Mouse (Mus musculus) mouse trophoblast stem cell (cell line): ENCODE measurements around the gene Tbc1d1.
"Not testable (repeated sequence)": the region's sequence is repeated elsewhere in the genome, so short reads cannot be mapped to it uniquely, and the experiment has no call there.

Experiments used
- in situ Hi-C, 2 experiments: fragments of 300-500 bp; cut with MseI, MboI; formaldehyde crosslinking; loops; 2 replicates in 1 of 2; 3 replicates in 1 of 2; pipeline ENCODE4 v1.15.1; 2025

Tbc1d1 gene

DNA sequence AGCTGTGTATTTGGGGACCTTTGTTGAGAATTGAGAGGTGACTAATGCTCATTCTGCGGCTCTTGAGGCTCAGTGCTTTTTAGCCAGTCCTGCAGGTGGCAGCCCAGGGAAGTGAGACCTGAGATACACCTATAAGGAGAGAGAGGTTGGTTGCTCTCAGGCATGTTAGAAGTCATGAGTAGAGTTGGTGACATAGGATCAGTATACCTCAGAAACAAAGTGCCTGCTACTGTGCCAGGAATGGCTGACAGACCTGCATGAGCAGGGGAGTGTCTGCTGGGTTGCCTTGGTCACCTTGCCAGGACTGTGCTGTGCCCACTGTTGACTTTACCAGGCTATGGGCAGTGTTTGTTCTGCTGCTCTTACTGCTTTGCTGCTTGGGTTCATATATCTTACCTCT is 157.4 kb downstream of the Tbc1d1 start:
- in situ Hi-C loops, result no loop called here

DNA sequence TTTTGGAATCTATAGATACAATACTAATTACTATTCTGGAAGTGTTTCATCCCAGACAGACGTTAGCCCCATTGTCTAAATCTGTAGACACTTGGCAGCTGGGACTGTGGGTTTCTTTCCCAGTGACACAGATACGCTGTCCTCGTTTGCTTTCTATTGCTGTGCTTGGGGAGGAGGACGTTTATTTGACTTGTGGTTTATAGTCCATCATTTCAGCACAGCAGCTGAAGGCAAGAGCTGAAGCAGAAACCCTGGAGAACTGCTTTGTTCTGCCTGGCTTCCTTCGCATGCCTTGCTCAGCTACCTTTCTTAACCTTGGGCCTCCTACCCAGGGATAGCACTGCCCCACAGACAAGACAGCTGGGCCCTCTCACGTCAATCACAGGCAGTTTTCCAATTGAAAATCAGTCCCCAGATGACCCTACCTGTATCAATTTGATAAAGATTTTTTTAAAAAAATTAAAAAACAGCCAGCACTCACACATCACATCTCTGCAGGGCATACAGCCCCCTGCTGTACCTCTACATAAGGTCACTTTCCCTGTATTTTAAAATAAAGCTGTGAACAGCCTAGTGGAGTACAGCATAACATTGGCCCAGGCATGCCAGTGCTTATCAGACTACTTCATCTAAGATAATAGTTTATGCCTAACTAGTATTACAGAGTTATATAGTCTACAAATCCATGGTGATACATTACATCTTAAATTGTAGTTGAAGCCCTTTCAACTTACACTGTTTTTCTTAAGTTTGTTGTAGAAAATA is 158.4 kb downstream of the Tbc1d1 start:
- in situ Hi-C loops, result no loop called here

DNA sequence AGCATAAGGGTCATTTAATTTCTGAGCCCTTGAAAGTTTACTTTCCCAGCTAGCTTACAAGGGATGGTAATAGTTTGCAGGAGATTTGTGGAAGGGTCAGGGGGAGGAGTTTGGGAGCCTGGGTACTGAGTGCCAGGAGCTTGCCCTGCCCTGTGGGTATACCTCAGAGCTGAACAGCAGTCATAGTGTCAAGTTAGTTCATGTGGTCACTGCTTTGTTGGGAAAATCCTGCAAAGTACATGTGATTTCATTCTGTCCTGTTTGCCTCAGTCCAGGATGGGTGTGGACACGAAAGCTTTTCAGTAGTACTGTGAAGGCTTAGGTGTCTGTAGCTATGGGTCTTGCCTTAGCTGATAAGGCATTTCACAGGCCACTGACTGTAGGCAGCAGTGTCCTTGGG is 159.0 kb downstream of the Tbc1d1 start:
- in situ Hi-C loops, result no loop called here

DNA sequence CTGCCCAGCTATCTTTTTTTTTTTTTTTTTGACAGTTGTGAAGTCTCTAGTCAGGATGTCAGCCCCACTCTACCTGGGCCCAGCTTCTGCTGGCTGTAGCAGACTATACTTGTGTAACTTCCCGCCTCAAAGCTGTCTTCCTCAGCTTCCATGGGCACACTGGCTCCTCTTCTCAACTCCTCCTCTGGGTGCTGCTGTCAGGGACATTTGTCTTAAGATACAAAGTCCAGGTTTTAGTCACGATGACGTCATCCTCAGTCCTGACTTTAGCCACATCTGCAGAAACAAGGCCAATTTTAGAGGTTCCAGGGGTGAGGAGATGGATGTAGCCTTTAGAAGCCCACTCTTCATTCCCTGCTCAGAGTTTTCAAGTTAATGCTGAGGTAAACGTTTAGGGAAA is 167.2 kb downstream of the Tbc1d1 start:
- in situ Hi-C loops, result no loop called here

DNA sequence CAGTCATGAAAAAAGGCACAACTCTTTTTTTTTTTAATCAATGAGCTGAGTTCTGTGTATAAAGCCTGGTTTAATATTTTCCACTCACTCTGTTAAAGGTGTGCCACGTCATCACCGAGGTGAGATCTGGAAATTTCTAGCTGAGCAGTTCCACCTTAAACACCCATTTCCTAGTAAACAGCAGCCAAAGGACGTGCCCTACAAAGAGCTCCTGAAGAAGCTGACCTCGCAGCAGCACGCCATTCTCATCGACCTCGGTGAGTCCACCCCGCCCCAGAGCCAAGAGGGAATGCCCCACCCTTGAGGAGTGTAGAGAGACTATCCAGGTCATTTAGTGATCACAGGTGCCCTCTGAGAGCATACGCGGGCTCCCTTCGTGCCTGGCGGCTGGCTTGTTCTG is 168.2 kb downstream of the Tbc1d1 start:
- in situ Hi-C loops, result no loop called here

DNA sequence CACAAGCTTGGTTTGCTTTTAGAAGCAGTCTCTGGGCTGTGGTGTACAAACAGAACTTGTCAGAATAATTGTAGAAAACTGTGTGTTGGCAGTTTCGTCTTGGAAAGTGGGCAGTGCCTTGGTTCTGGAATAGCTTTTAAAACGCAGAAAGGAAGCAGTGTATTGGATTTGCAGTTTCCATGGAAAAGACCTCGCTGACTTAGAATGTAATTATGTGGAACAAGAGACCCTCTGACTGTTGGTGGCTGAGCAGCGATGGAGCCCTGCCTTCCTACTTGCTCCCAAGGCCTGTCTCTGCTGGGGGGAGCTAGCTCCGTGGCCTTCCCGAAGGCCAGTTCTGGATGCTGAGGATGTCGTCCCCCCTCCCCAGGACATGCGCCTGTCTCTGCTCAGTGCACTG is 168.8 kb downstream of the Tbc1d1 start:
- in situ Hi-C loops, result no loop called here

DNA sequence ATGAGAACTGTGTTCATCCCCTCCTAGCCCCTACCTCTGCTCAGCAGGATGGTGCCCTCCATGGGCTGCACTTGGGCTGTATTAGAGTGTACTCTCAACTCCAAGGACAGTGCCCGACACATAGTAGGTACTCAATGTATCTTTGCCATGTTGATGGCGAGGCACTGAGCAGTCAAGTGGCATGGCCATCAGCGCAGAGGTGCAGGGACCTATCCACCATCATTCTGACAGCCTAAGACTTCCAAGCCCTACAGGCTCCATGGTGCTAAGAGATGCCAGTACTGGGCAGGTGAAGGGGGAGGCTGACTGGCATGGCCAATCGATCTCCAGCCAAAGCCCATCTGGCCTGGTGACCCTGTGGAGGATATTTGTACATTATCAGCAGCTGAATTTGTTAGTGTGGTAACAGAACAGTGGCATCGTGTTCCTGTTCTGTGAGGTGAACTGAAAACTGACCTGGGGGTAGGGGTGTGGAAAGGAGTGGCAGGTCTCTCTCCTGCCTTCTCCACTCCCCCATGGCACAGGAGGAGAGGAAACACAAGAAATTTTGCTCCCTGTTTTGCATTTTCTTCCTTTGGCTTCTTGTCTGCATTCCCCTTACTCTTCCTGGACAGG is 169.7 kb downstream of the Tbc1d1 start:
- in situ Hi-C loops, result no loop called here

DNA sequence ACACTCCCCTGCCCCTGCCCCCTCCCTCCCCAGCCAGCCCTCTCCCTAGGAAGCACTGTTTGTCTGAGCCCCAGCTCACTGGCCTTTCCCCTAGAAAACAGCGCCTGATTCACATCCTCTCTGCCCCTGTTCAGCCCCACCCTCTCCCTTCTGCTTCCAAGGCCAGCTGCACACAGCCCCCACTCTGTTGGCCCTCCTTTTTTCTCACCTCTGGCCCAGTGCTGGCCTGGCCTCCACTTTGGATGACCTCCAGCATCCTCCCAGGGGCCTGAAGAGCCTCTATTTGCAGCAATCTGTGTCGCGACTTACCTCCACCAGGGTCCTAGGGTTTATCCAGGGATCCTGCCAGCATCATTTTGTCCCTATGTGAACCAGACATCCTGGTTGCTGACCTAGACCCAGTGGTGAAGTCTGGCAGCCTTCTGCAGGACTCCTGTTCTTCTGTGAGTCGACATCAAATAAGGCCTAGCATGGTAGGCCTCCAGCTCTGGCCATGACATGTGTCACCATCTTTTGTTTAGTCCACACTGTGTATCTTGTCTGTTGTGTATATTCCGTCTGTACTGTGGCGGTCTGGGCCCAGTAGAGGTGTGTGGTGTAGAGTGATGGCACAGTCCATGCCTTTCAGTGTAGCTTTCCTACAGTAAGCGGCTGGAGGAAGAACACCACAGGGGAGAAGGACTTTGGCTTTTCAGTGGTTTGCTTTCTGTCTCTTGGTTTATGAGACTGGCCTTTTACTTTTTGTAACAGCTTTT is 170.5 kb downstream of the Tbc1d1 start:
- in situ Hi-C loops, result no loop called here

DNA sequence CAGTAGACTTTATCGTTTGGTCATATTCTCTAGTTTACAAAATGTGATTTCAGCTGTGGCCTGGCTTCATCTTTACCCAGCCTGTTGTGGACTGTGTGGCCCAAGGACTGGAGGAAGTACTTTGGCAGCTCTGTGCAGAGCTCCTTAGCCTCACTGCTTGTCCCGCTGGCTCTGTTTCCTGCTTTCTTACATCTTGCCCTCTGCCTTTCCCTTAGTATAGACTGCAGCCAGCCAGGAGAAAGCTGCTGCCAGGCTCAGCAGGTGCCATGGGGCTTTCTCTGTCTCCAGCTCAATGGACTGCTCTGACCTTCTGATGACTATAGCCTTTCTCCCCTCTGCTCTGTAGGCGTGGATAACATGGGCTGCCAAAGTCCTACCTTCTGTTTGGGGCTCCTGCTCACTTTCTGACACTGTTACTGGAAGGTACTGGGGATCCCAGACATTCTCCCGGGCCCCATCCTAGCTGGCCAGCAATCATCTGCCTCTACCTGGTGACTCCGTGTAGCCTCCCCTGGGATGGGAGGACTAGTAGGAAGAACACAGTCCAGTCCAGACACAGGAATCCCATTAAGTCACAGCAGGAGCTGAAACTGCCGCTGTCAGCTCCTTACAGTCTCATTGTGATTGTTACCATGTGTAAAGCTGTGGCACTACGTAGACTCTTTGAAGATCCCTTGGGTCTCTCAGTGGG is 171.3 kb downstream of the Tbc1d1 start:
- in situ Hi-C loops, result no loop called here

DNA sequence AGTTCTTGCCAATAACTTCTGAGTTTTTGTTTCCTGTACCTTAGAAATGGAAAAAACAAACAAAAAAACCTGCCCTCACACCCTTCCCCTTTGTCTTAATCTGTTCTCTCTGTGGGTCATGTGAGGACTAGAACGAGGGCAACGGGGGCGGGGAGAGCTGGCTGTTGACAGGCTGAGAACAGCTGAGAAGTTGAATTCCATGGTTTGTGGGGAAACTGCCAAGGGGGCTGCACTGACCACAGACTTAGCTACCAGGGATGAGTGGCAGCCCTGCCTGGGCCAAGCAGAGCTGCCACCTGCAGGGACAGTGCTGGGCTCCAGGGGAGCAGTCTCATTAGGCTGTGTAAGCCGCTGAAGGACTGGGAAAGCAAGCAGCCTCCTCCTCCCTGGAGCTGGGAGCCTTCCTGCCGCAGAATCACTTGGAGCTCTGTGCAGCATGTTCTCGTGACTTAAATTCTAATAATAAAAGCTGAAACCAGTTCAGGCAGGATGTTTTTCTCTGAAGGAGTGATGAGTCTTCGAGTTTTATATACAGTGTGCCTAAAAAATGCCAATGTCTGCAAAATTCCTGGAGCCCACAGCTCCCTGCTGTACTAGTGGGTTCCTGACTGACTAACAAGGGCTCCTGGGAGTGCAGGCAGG is 180.8 kb downstream of the Tbc1d1 start:
- in situ Hi-C loops, result no loop called here

DNA sequence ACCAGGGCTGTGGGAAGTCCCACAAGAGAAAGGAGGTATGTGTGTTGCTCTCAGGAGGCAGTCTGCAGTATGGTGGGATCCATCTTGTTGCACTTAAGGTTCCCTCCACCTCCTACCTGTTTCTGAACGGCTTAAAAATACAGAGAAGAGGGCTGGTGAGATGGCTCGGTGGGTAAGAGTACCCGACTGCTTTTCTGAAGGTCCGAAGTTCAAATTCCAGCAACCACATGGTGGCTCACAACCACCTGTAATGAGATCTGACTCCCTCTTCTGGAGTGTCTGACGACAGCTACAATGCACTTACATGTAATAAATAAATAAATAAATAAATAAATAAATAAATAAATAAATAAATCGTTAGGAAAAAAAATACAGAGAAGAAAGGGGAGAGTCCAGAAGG is 182.7 kb downstream of the Tbc1d1 start:
- in situ Hi-C loops, result not testable (repeated sequence)

DNA sequence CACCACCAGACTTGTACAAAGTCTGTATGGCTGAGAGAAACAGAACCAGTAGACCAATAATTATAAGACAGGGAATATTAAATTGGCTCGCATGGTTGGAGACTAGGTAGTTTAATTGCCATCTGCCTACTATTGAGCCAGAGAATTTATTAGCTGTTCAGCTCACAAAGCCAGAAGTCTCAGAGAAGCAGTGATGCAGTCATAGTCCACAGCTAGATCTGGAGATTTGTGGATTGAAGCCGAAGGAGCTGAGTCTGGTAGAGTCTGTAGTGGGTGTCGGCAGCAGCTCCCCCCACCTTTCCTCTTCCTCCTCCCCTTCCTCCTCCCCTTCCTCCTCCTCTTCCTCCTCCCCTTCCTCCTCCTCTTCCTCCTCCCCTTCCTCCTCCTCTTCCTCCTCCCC is 184.3 kb downstream of the Tbc1d1 start:
- in situ Hi-C loops, result no loop called here

DNA sequence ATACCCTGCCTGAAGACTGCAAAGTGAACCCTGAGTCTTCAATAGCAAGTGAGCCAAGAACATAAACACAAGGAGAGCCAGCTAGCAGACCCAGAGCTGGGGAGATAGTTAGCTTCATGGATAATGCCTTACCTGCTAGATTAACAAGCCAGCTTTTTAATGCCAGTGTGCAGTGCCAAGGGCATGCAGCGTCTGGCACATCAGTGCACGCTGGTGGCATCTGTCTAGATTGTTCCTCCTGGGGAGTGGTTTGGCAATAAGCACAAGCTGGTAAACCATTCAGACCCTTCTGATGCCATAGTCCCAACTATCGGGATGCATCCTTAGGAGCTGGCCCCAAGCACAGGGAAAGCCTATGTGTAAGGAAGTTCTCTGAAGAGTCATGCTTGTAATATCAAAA is 185.6 kb downstream of the Tbc1d1 start:
- in situ Hi-C loops, result no loop called here

DNA sequence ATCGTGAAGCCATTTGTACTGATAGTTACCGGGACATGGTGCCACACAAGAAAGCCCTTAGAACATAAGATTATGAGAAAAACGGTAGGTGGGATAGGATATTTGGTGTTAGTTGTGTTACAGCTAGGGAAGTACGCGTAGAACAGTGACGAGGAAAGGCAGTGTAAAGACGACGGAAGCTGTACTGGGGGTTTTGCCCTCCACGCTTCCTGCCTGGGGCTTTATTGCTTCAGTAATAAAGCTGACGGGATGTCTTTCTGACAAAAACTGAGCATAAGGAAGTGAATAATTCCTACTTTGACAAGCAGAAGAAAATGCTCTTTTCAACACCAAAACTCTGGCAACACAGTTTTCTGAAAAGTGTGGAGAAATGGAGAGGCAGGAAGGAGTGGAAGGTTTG is 186.0 kb downstream of the Tbc1d1 start:
- in situ Hi-C loops, result no loop called here

DNA sequence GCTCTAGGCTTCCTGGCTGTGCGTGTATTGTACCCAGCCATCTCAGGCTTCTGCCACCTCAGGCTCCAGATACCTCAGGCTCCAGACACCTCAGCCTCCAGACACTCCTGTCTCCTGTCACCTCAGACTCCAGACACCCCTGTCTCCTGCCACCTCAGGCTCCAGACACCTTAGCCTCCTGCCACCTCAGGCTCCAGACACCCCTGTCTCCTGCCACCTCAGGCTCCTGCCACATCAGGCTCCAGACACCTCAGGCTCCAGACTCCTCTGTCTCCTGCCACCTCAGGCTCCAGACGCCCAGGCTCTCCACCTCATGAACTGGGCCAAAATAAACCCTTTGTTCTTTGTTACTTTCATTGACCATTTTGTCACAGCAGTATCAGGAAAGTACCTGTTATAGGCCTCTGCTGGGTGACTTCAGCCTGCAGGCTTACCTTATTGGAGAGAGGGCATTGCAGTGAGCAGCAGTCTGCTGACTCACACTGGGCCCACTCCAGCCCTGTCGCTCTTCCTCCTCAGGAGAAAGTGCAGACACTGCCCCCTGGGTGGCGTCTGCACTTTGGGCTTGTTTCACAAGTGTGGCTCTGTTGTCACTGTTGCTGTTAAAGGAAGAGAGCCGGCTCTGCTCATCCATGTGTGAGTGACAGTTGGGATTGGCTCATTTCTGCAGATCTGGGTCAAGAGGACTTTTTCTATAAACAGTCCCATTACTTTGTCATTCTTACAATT is 188.0 kb downstream of the Tbc1d1 start:
- in situ Hi-C loops, result no loop called here

DNA sequence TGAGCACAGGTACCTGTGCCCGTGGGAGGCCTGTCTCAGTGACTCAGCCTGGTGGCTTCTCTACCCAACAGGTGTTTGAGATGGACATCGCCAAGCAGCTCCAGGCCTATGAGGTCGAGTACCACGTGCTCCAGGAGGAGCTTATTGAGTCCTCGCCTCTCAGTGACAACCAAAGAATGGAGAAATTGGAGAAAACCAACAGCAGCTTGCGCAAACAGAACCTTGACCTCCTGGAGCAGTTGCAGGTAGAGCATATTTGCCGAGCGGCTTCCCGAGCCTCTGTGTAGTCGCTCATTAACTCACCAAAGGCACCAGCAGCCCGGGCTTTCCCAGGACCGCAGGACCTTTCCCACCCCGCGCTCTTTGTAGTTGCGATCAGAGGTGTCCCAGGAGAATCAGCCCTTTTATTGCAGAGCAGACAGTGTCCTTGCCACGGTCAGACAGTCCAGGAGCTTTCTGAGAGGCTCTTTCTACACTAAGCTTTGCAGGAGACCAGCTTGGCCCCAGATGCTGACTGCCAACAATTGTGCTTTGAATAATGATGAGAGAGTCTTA is 189.2 kb downstream of the Tbc1d1 start:
- in situ Hi-C loops, result no loop called here

DNA sequence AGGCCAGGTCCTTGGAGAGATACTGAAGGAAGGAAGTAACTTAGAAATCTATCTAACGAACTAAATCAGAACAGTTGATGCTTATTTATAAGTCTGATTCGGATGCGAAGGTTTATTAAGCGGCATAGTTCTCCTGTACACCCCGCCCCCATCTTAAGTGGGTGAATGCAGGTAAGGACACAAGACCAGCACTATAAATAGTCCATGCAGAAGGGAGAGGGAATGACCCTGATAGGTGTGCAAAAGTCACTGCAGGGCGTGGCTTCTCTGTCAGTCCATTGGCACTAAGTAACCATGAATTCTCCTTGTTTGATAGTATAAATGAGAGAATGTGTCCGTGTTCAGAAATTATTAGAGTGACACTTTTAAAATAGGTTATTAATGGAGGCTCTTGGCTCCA is 189.7 kb downstream of the Tbc1d1 start:
- in situ Hi-C loops, result no loop called here

DNA sequence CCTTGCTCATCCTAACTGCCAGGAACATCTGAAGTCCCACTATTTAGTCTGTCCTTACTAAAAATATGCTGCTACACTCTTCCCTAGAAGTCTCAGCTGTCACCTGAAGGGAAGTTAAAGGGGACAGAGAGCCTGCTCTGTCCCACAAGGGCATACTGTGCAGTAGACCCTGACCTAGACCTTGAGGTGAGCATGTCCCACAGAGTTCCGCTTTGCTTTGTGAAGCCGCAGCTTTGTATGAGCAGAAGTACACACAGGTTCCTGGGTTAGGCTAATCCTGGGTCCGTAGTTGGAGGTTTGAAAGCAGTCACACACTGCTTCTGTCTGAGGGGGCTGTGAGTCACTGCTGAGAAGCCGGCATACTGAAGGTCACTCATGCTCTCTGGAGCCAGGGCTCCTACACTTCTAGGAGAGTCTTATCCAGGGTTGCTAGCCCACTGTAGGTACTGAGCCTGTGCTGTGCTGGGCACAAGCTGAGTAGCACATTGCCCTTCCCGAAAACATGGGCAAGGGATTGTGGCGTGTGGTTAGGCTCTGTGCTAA is 190.3 kb downstream of the Tbc1d1 start:
- in situ Hi-C loops, result no loop called here

DNA sequence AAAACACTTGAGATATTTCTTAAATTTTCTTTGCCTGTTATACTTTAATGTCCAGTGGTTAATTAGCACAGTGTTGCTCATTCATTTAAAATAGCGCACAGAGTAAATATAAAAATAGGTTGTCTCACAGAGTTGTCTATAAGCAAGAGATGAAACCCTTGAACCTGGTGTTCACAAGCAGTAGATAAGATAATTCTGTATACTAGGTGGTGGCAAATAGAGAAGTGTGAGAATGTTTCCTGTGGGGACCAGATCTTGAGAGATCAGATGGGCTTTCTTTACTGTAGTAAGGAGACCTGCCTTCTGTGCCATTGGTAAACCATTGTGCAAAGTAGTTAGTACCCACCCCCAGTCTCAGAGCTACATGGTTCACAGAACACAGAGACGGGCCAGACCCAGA is 192.1 kb downstream of the Tbc1d1 start:
- in situ Hi-C loops, result no loop called here

DNA sequence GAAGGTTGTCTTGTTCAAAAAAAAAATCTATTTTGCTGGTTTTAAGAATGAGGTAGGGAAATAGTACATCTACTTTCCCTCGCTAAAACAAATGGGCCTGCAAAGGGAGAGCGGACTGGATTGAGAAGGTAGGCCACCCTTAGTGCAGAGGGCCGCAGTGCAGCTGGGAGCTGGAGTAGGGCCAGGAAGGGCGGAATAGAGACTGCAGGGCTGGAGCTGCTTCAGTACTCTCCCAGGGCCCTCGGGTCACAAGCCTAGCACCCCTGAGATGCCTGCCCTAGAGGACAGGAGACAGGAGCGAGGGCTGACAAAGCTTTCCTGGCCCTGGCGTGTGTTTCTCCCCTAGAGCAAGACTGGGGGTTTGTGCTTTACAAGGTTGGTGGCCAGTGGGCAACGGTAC is 192.7 kb downstream of the Tbc1d1 start:
- in situ Hi-C loops, result no loop called here

DNA sequence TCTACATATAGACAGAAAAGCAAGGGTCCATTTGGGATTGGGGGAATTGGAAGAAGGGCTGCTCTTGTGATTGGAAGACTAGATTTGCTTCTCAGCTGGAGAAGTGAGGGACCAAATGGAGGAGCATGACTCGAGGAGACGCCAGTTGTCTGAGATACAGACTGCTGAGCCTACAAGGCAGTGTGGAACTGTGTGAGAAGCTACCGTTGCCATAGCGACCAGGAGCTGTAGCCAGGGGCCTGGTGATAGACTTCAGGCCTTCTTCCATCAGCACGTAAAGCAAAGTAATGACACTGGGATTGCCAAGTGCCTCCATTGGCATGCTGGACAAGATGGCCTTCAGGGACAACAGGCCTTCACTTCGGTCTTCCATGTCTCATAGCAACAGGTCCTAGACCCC is 195.9 kb downstream of the Tbc1d1 start:
- in situ Hi-C loops, result no loop called here
